In the genomic region with DNA sequence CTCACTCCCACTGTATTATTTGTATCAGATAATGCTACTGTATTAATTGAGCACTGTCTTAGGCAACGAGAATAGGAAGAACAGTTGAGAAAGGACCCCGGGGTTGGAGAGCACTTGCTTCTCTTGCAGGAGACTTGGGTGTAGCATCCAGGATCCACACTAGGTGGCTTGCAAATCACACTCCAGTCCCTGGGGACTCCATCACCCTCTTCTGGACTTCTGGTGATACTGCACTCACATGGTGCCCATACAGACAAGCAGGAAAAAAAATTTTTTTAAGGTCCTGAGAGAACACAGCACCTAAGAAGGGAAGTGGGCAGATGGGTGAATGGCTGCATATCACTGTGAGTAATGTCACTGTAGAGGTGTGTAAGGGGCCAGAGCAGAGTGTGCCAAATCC, we compare ENCODE assay signal across 9 mouse cellular contexts.
DNase-seq lines count a peak whose midpoint lies in the region; ATAC-seq and TF ChIP-seq lines count a peak whose summit lies in the region.
"Had no signal": no experiment of that assay in that cellular context is flagged by ENCODE, and none has a peak within 500 bp of the region (broad histone marks: within the 10 kb centered on the region; RNA-seq: fewer than 3 reads in every experiment).

No protein-coding gene starts in this region.

- no peaks in the 10 kb centered on the region for H3K9me3 ChIP-seq in kidney, embryonic 14.5 days (ENCODE audit: control insufficient read depth, low read length)
- no peaks in the 10 kb centered on the region for H3K9me3 ChIP-seq in MEL (replicated peaks; ENCODE audit: insufficient read depth, low read length)
- H3K9me3 ChIP-seq: forebrain, embryonic 15.5 days; hindbrain, embryonic 10.5 days had no signal

- H3K36me3 ChIP-seq in kidney, embryonic 14.5 days (ENCODE audit: control insufficient read depth, insufficient read depth, low read length): no peaks in the 10 kb centered on the region
- H3K36me3 ChIP-seq in MEL (ENCODE audit: control insufficient read depth in 1 of 2, insufficient read depth in 2 of 2, low read length in 2 of 2): no peaks in the 10 kb centered on the region; a peak in 1 of 4 replicates
- H3K36me3 ChIP-seq: forebrain, embryonic 15.5 days; hindbrain, embryonic 10.5 days had no signal

- ATAC-seq in kidney, embryonic 14.5 days (ENCODE audit: low FRiP score, low TSS enrichment): no peak
- peak; percentile 76 for ATAC-seq in megakaryocyte progenitor cell, adult 5-6 weeks (replicated peaks; ENCODE audit: poor library complexity)
- ATAC-seq: forebrain, embryonic 15.5 days had no signal

- no peaks in the 10 kb centered on the region for H3K79me2 ChIP-seq in MEL (ENCODE audit: control insufficient read depth, insufficient read depth, low read length, poor library complexity)

- TF ChIP-seq CTCF in MEL (IDR thresholded peaks at IDR 0.05 in 2 of 3, conservative IDR thresholded peaks at IDR 0.05 in 1 of 3; ENCODE audit: control insufficient read depth in 1 of 3, insufficient read depth in 1 of 3, low read depth in 2 of 3, low read length in 3 of 3, poor library complexity in 1 of 3, severe bottlenecking in 1 of 3): peak in 2 of 3 experiments; percentile 5 to 63; a peak in 2 of 6 replicates
- TF ChIP-seq CTCF in brain, embryonic 14.5 days (IDR thresholded peaks at IDR 0.05; ENCODE audit: borderline replicate concordance, extremely low read depth, insufficient read depth, insufficient read length): peak; percentile 20; the same call in 1 of the 2 replicates

- peak; percentile 33 for DNase-seq in kidney, postnatal 10 days
- DNase-seq in MEL (ENCODE audit: low read depth, low spot score): peak; percentile 41
- DNase-seq in brain, embryonic 14.5 days (ENCODE audit: low read depth): no peak
- DNase-seq in testis, postnatal 10 days (ENCODE audit: low spot score): no peak
- DNase-seq in thymus, postnatal 10 days (ENCODE audit: low spot score in 2 of 2): no peak

- TF ChIP-seq RAD21 in MEL (IDR thresholded peaks at IDR 0.05; ENCODE audit: low read depth, low read length): peak; percentile 22

- no peak for TF ChIP-seq EP300 in MEL (IDR thresholded peaks at IDR 0.05; ENCODE audit: low read depth in 1 of 2, low read length in 2 of 2)

- H3K4me3 ChIP-seq in kidney, embryonic 14.5 days (ENCODE audit: low read length): no peak overlapping the region
- no peak overlapping the region for H3K4me3 ChIP-seq in MEL (ENCODE audit: control insufficient read depth in 1 of 2, insufficient read depth in 1 of 2, low read depth in 2 of 2, low read length in 2 of 2)
- H3K4me3 ChIP-seq: forebrain, embryonic 15.5 days; hindbrain, embryonic 10.5 days had no signal

- WGBS in kidney, embryonic 14.5 days: 90% methylated on average over 2 of the region's 2 CpGs

- no peak overlapping the region for H3K4me2 ChIP-seq in kidney, embryonic 14.5 days (replicated peaks; ENCODE audit: low read depth, low read length)
- H3K4me2 ChIP-seq: forebrain, embryonic 15.5 days had no signal

- no peak overlapping the region for H3K9ac ChIP-seq in kidney, embryonic 14.5 days (ENCODE audit: low read depth, low read length)
- no peak overlapping the region for H3K9ac ChIP-seq in MEL (ENCODE audit: control insufficient read depth, low read depth, low read length, poor library complexity, severe bottlenecking)
- H3K9ac ChIP-seq: forebrain, embryonic 15.5 days had no signal

- no peak for TF ChIP-seq POLR2A in MEL (IDR thresholded peaks at IDR 0.05; ENCODE audit: control insufficient read depth in 1 of 2, insufficient read depth in 1 of 2, low read depth in 1 of 2, low read length in 2 of 2, poor library complexity in 1 of 2)
- TF ChIP-seq POLR2A in brain, embryonic 14.5 days (IDR thresholded peaks at IDR 0.05; ENCODE audit: borderline replicate concordance, extremely low read depth, insufficient read depth, insufficient read length, poor library complexity, severe bottlenecking): no peak

- peaks cover 12% of the 10 kb centered on the region for H3K4me1 ChIP-seq in kidney, embryonic 14.5 days (ENCODE audit: control insufficient read depth, insufficient read depth, low read length)
- H3K4me1 ChIP-seq in MEL (ENCODE audit: control insufficient read depth in 1 of 2, insufficient read depth in 2 of 2, low read length in 2 of 2): peaks cover 0 to 5% of the 10 kb centered on the region in 2 experiments; a peak in 1 of 4 replicates
- H3K4me1 ChIP-seq: forebrain, embryonic 15.5 days had no signal

- no peak overlapping the region for H3K27ac ChIP-seq in kidney, embryonic 14.5 days (ENCODE audit: low read depth, low read length)
- no peak overlapping the region for H3K27ac ChIP-seq in MEL (ENCODE audit: control insufficient read depth, low read depth, low read length)
- H3K27ac ChIP-seq: forebrain, embryonic 15.5 days had no signal

- no peaks in the 10 kb centered on the region for H3K27me3 ChIP-seq in kidney, embryonic 14.5 days (ENCODE audit: control insufficient read depth, insufficient read depth, low read length)
- no peaks in the 10 kb centered on the region; a peak in 1 of 4 replicates for H3K27me3 ChIP-seq in MEL (ENCODE audit: control insufficient read depth in 1 of 2, insufficient read depth in 2 of 2, low read length in 2 of 2)
- H3K27me3 ChIP-seq: forebrain, embryonic 15.5 days had no signal

TF ChIP-seq in MEL, 35 proteins besides CTCF, POLR2A, EP300 and RAD21:
- TF ChIP-seq KAT2A (conservative IDR thresholded peaks at IDR 0.05; ENCODE audit: low read depth, low read length): no peak
- TF ChIP-seq POLR2AphosphoS5 (IDR thresholded peaks at IDR 0.05; ENCODE audit: borderline replicate concordance, low read depth, low read length): no peak
- no peak for TF ChIP-seq UBTF (IDR thresholded peaks at IDR 0.05; ENCODE audit: borderline replicate concordance, insufficient read depth, low read depth, low read length)
- no peak for TF ChIP-seq HCFC1 (IDR thresholded peaks at IDR 0.05; ENCODE audit: low read depth, low read length)
- no peak for TF ChIP-seq JUND (IDR thresholded peaks at IDR 0.05; ENCODE audit: low read depth, low read length)
- TF ChIP-seq MYB (IDR thresholded peaks at IDR 0.05; ENCODE audit: low read depth, low read length): no peak
- peak; percentile 41 for TF ChIP-seq SMC3 (IDR thresholded peaks at IDR 0.05; ENCODE audit: low read depth, low read length)

Comparison
In these comparisons a context has a peak if more than half of its experiments do, and no peak if none do; other contexts are left out.
1. DNase-seq: peak in kidney, postnatal 10 days (single experiment) and MEL (single experiment); none in brain, embryonic 14.5 days (single experiment), testis, postnatal 10 days (single experiment) and thymus, postnatal 10 days (0 of 2).